Mouse (Mus musculus): ENCODE results near the gene D430019H16Rik. TPM values are rescaled to one million over a fixed set of nuclear protein-coding genes. Genes with fewer than 3 reads are reported as not detected.

D430019H16Rik gene
- polyA plus RNA-seq, 1 experiment from 2014 or later, result 13.8 TPM

DNA sequence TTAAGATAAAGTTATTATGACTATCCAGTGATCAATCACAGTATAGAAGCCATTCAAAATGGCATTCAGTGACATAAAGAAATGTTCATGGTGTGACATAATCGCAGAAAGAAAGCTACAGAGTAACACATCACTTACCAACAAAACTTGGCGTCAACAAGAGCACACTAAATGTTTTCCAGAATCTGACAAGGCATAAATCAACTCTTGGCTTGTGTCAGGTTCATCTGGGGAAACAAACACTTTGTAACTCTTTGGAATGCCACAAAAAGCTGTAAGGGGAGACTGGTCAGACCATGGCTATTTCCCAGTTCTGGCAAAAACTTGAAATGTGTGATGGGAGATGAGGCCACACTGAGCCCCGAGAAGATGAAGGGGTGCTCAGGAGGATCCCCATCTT is 72.5 kb downstream of the D430019H16Rik start:
- no peaks in the 10 kb centered on the region for H3K4me1 ChIP-seq
- 85% methylated on average over 3 of the region's 3 CpGs for WGBS
- no peaks in the 10 kb centered on the region for H3K27me3 ChIP-seq
- H3K36me3 ChIP-seq, result no peaks in the 10 kb centered on the region
- ATAC-seq (replicated peaks), result no peak
- H3K27ac ChIP-seq (replicated peaks), result no peak overlapping the region
- no peak overlapping the region for H3K4me3 ChIP-seq
- H3K9me3 ChIP-seq, result no peaks in the 10 kb centered on the region
- H3K4me2 ChIP-seq (replicated peaks), result no peak overlapping the region
- H3K9ac ChIP-seq (replicated peaks), result no peak overlapping the region

DNA sequence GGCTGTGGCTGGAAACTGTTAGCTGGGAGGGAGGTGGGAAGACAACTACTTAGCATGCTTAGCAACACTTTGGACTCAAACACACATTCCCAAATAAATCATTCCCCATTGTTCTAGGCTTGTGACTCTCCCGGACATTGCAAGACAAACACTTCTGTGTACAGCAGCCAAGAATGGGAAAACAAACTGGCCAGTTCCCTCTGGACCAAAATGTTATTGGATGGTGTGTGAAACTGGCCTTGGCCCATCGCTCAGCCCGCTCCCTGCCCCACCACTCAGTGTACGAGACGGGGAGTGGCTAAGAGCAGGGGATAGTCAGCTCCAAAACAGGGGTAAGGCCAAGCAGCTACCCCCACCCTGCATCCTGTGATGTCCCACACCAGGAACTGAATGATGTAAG is 73.2 kb downstream of the D430019H16Rik start:
- no peak for ATAC-seq (replicated peaks)
- WGBS, result 64% methylated on average over 5 of the region's 5 CpGs
- Histone ChIP-seq H3K9me3 (no peaks in the 10 kb centered on the region), H3K9ac (replicated peaks) (no peak overlapping the region), H3K36me3 (no peaks in the 10 kb centered on the region), H3K4me2 (replicated peaks) (no peak overlapping the region), H3K27me3 (no peaks in the 10 kb centered on the region), H3K4me3 (no peak overlapping the region), H3K27ac (replicated peaks) (no peak overlapping the region), H3K4me1 (no peaks in the 10 kb centered on the region)

- Histone ChIP-seq H3K4me3 (no peak overlapping the region), H3K27ac (replicated peaks) (no peak overlapping the region), H3K9ac (replicated peaks) (no peak overlapping the region), H3K27me3 (no peaks in the 10 kb centered on the region), H3K4me2 (replicated peaks) (no peak overlapping the region), H3K9me3 (no peaks in the 10 kb centered on the region), H3K36me3 (no peaks in the 10 kb centered on the region), H3K4me1 (no peaks in the 10 kb centered on the region)
- 68% methylated on average over 9 of the region's 9 CpGs for WGBS
- no peak for ATAC-seq (replicated peaks)
Observed at GRCm38 (mm10) chr12:105529545-105529944, 75.9 kb downstream of the D430019H16Rik start.

DNA sequence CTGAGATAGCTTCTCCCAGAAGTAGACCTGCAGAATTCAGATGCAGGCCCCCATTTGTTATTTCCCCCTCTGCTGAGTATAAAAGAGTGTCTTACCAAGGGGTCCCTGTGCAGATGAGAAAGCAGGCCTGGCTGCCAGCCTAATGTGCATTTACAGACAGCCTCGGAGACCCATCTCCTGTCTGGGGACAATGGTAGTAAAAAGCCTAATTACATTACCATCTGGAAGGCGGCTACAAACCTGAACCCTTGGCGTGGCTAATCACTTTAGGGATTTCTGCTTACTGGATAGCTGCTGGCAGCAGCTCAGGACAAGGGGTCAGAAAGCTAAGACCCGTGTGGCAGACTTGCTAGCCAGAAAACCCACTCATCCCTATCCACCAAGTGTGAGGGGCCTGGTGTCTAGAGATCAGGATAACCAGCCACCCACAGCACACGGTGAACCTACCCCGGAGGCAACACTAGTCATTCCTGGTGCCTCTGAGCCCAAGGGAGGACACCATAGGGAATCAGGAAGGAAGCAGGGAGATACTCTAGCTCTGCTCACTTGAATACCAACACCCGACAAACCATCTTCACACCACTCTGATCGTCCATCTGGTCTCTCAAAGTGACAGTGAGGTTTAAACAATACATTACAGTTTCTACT is 78.2 kb downstream of the D430019H16Rik start:
- Histone ChIP-seq H3K9me3 (no peaks in the 10 kb centered on the region), H3K36me3 (no peaks in the 10 kb centered on the region), H3K27me3 (no peaks in the 10 kb centered on the region), H3K4me2 (replicated peaks) (no peak overlapping the region), H3K27ac (replicated peaks) (no peak overlapping the region), H3K4me1 (no peaks in the 10 kb centered on the region), H3K9ac (replicated peaks) (no peak overlapping the region), H3K4me3 (no peak overlapping the region)
- no peak for ATAC-seq (replicated peaks)
- 49% methylated on average over 8 of the region's 8 CpGs for WGBS

DNA sequence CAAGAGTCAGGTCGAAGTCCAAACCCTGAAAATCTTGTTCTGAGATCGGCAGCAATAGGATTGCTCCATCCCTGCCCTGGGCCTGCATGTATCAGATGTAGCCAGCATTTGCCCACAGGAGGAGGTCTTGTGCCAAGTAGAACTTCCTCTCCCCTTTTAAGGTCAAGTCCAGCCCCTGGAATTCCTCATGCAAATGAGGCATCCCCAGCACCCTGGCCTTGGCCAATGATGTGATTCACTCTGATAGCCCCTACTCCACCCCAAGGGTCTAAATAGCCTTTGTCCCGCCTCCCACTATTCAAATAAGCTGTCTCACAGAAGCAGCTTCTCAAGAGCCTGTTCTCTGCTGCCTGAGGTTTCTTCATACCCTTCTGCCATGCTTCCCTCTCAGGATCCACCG is 81.2 kb downstream of the D430019H16Rik start:
- H3K4me2 ChIP-seq (replicated peaks), result no peak overlapping the region
- no peak overlapping the region for H3K27ac ChIP-seq (replicated peaks)
- 94% methylated on average over 4 of the region's 4 CpGs for WGBS
- H3K4me1 ChIP-seq, result no peaks in the 10 kb centered on the region
- no peak overlapping the region for H3K9ac ChIP-seq (replicated peaks)
- H3K27me3 ChIP-seq, result no peaks in the 10 kb centered on the region
- H3K36me3 ChIP-seq, result no peaks in the 10 kb centered on the region
- no peak for ATAC-seq (replicated peaks)
- H3K9me3 ChIP-seq, result no peaks in the 10 kb centered on the region
- no peak overlapping the region for H3K4me3 ChIP-seq

DNA sequence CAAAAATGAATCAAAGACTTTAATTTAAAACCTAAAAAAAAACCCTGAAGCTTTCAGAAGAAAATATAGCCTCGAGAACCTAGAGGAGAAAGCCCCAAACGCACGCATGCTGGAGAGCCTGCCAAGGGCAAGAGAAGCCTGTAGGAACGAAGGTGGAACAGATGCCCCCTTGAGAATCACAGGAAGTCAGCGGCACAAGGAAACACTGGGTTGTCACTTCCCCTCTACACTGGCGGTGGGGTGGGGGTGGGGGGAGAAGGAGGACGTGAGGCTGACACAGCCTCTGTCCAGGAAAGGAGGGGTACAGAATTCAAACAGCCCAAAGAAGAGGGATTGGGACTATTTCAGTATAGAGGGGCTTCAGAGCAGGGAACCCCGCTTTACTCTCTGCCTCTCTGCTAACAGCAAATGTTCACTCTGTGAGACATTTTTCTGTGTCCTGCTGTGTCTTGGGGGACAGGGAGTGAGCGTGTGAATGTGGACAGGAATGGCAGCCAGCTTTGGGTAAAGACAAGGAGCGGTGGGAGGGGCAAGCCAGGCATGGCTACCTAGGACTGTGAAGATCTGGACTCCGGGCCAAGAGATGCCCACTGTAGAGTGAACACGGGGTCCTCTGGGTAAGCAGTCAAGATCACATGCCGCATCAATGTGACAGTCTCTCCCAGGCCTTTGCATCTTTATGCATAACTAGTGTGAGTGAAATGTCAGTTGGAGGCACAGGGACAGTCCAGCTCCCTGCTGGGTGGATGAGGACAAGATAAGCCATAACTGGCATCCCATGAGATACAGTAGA is 82.5 kb downstream of the D430019H16Rik start:
- WGBS, result 77% methylated on average over 13 of the region's 13 CpGs
- Histone ChIP-seq H3K27me3 (no peaks in the 10 kb centered on the region), H3K4me3 (no peak overlapping the region), H3K9me3 (no peaks in the 10 kb centered on the region), H3K4me2 (replicated peaks) (no peak overlapping the region), H3K9ac (replicated peaks) (no peak overlapping the region), H3K36me3 (no peaks in the 10 kb centered on the region), H3K27ac (replicated peaks) (no peak overlapping the region), H3K4me1 (no peaks in the 10 kb centered on the region)
- no peak for ATAC-seq (replicated peaks)

- ATAC-seq (replicated peaks), result no peak
- Histone ChIP-seq H3K4me1 (no peaks in the 10 kb centered on the region), H3K4me3 (no peak overlapping the region), H3K9me3 (no peaks in the 10 kb centered on the region), H3K9ac (replicated peaks) (no peak overlapping the region), H3K36me3 (no peaks in the 10 kb centered on the region), H3K4me2 (replicated peaks) (no peak overlapping the region), H3K27ac (replicated peaks) (no peak overlapping the region), H3K27me3 (no peaks in the 10 kb centered on the region)
- 81% methylated on average over 5 of the region's 5 CpGs for whole genome bisulfite sequencing
Observed at GRCm38 (mm10) chr12:105537162-105537561, 83.5 kb downstream of the D430019H16Rik start.

DNA sequence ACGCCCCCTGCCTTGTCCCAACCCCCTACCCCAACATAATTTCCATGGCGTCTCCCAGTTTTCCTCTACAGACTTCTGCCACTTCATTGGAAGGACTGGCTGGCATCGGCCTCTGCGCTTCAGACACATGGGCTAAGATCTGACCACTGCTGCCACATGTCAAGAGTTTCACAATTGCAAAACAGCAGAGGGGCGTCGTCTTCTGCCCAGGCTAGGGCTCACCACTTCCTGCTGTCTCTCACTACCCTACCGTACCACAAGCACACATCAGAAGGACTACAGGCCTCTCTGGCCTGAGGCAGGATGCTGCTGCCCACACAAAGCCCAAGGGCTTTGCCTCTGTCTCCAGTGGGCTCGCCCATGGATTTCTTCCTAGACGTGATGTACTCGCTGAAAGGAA is 86.0 kb downstream of the D430019H16Rik start:
- Histone ChIP-seq H3K27ac (replicated peaks) (no peak overlapping the region), H3K9ac (replicated peaks) (no peak overlapping the region), H3K36me3 (no peaks in the 10 kb centered on the region), H3K4me3 (no peak overlapping the region), H3K4me1 (no peaks in the 10 kb centered on the region), H3K9me3 (no peaks in the 10 kb centered on the region), H3K27me3 (no peaks in the 10 kb centered on the region), H3K4me2 (replicated peaks) (no peak overlapping the region)
- 92% methylated on average over 10 of the region's 10 CpGs for WGBS
- ATAC-seq (replicated peaks), result no peak

DNA sequence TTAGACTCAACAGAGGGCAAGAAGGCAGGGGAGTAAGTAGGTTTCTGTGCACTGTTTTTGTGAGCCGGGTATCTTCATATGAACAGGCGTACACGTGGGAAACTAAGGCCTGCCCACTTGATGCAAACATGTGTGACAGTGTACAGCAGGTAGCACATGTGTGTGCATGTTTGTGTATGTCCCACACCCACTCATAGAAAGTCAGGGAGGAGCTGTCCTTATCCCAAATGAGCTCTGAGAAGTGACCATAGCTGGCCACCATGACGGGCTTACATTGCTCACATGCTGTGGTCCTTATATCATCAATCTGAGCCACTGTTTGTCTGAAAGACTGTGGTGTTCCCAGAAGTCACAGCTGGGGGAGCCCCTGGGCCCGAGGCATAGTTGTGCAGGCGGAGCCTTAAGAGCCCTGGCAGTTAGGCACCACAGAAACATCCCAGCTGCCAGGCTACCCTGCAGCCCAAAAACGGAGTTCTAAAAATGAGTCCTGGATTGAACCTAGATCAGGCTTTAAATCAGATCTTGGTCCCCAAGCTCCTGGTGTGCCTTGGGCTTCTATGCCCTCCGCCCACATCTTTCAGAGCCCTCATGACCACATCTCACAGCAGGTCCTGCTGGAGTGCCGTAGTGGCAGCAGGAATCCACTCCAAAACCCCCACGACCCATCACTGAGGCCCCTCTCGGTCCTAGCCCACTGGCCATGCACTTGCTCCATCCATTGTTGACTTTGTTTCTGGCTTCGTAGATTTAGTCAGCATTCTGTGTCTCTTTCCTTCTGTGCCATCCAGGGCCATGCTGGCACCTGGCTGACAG is 88.1 kb downstream of the D430019H16Rik start:
- H3K4me2 ChIP-seq (replicated peaks), result no peak overlapping the region
- no peaks in the 10 kb centered on the region for H3K27me3 ChIP-seq
- no peaks in the 10 kb centered on the region for H3K4me1 ChIP-seq
- H3K9me3 ChIP-seq, result no peaks in the 10 kb centered on the region
- WGBS, result 82% methylated on average over 12 of the region's 12 CpGs
- H3K36me3 ChIP-seq, result no peaks in the 10 kb centered on the region
- no peak overlapping the region for H3K27ac ChIP-seq (replicated peaks)
- H3K4me3 ChIP-seq, result no peak overlapping the region
- H3K9ac ChIP-seq (replicated peaks), result no peak overlapping the region
- no peak for ATAC-seq (replicated peaks)

DNA sequence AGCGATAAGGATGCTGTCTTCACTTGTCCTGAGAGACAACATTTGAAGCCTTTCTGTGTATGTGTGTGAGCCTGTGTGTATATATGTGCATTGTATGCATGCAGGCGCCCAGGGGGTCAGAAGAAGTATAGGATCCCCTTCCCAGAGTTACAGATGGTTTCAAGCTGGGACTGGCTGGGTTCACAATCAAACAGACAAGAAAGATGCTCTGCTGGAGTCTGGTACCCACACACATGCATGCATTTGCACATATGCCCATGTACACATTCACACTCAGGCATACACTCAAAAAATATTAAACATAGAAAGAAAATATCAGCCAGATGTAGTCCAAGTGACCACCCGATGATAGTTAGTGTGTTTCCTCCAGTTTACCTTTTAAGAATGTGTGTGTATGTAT is 88.9 kb downstream of the D430019H16Rik start:
- H3K4me1 ChIP-seq, result no peaks in the 10 kb centered on the region
- ATAC-seq (replicated peaks), result no peak
- H3K27ac ChIP-seq (replicated peaks), result no peak overlapping the region
- 85% methylated on average over 3 of the region's 3 CpGs for WGBS
- H3K4me2 ChIP-seq (replicated peaks), result no peak overlapping the region
- no peaks in the 10 kb centered on the region for H3K27me3 ChIP-seq
- no peak overlapping the region for H3K9ac ChIP-seq (replicated peaks)
- H3K9me3 ChIP-seq, result no peaks in the 10 kb centered on the region
- no peak overlapping the region for H3K4me3 ChIP-seq
- H3K36me3 ChIP-seq, result no peaks in the 10 kb centered on the region

Data from forebrain, embryonic 15.5 days (tissue).